Mouse (Mus musculus): ENCODE measurements at regions not wholly inside any gene's neighbourhood (a gene's known extent, or its start where the extent isn't known, plus 50 kb on each side); places are given as distances from the start of the nearest gene placed in this dataset.

- DNase-seq = no peak
Observed at GRCm38 (mm10) chr9:49946857-49947256, 148.1 kb upstream of the Ncam1 start.

- DNase-seq = no peak
Observed at GRCm38 (mm10) chr9:49935555-49936376, 137.0 kb upstream of the Ncam1 start.

GRCm38 (mm10) chr9:49928041-49928656, 129.4 kb upstream of the Ncam1 start:
- no peak for DNase-seq

- no peak for DNase-seq
Observed at GRCm38 (mm10) chr9:49927281-49927680, 128.6 kb upstream of the Ncam1 start.

- no peak for DNase-seq
Observed at GRCm38 (mm10) chr9:49925796-49926195, 127.1 kb upstream of the Ncam1 start.

- DNase-seq = no peak
Observed at GRCm38 (mm10) chr9:49923981-49924501, 125.3 kb upstream of the Ncam1 start.

- no peak for DNase-seq
Observed at GRCm38 (mm10) chr9:49922770-49923169, 124.0 kb upstream of the Ncam1 start.

GRCm38 (mm10) chr9:49922162-49922561, 123.4 kb upstream of the Ncam1 start:
- DNase-seq = no peak

GRCm38 (mm10) chr9:49921306-49921705, 122.6 kb upstream of the Ncam1 start:
- no peak for DNase-seq

GRCm38 (mm10) chr9:49915046-49915719, 116.5 kb upstream of the Ncam1 start:
- DNase-seq = no peak

GRCm38 (mm10) chr9:49913677-49914076, 115.0 kb upstream of the Ncam1 start:
- DNase-seq = no peak

GRCm38 (mm10) chr9:49912306-49912705, 113.6 kb upstream of the Ncam1 start:
- DNase-seq = no peak

GRCm38 (mm10) chr9:49906306-49906705, 107.6 kb upstream of the Ncam1 start:
- DNase-seq = no peak

GRCm38 (mm10) chr9:49905703-49906102, 107.0 kb upstream of the Ncam1 start:
- no peak for DNase-seq

GRCm38 (mm10) chr9:49898947-49899346, 100.2 kb upstream of the Ncam1 start:
- no peak for DNase-seq

GRCm38 (mm10) chr9:49884516-49885343, 86.0 kb upstream of the Ncam1 start:
- DNase-seq = no peak

- DNase-seq = no peak
Observed at GRCm38 (mm10) chr9:49879361-49880128, 80.8 kb upstream of the Ncam1 start.

GRCm38 (mm10) chr9:49874881-49875280, 76.2 kb upstream of the Ncam1 start:
- DNase-seq = no peak

GRCm38 (mm10) chr9:49873550-49873949, 74.8 kb upstream of the Ncam1 start:
- no peak for DNase-seq

GRCm38 (mm10) chr9:49851522-49851921, 52.8 kb upstream of the Ncam1 start:
- DNase-seq = no peak

GRCm38 (mm10) chr9:49849442-49849841, 50.7 kb upstream of the Ncam1 start:
- DNase-seq = no peak

- no peak for DNase-seq
Observed at GRCm38 (mm10) chr9:49848943-49849342, 50.2 kb upstream of the Ncam1 start.
